Mouse (Mus musculus) CH12.LX (cell line): Measurements from ENCODE around the gene Cldn7.
A peak's percentile ranks its signal among the peaks of the same experiment; 100 is the strongest.

Source experiments
- CHD1 ChIP-seq: IDR thresholded peaks from 2 replicates; pipeline ENCODE4 v1.6.1; 2012; ENCODE audit warnings: low read depth, low read length, improper control_type of control experiment, inconsistent platforms
- CTCF ChIP-seq, 2 experiments: IDR thresholded peaks in 1 of 2; conservative IDR thresholded peaks in 1 of 2; 2 replicates each; pipeline ENCODE4 v1.5.1; 2011 to 2012; ENCODE audit warnings: low read depth in 2 of 2, low read length in 2 of 2, improper control_type of control experiment in 1 of 2, inconsistent platforms in 1 of 2, mild to moderate bottlenecking in 1 of 2, moderate library complexity in 1 of 2
- KAT2A ChIP-seq: IDR thresholded peaks from 2 replicates; pipeline ENCODE4 v1.6.1; 2012; ENCODE audit warnings: low read length, improper control_type of control experiment, inconsistent platforms; ENCODE audit not compliant: insufficient replicate concordance
- POLR2A ChIP-seq: IDR thresholded peaks from 2 replicates; pipeline ENCODE4 v1.6.1; 2011; ENCODE audit warnings: low read depth, mild to moderate bottlenecking, improper control_type of control experiment, low read length
- RAD21 ChIP-seq: IDR thresholded peaks from 2 replicates; pipeline ENCODE4 v1.6.1; 2011; ENCODE audit warnings: low read depth, mild to moderate bottlenecking, low read length, improper control_type of control experiment, moderate library complexity
- SIN3A ChIP-seq: IDR thresholded peaks from 2 replicates; pipeline ENCODE4 v1.6.1; 2012; ENCODE audit warnings: low read length, improper control_type of control experiment, inconsistent platforms
- ZC3H11A ChIP-seq: IDR thresholded peaks from 2 replicates; pipeline ENCODE4 v1.6.1; 2012; ENCODE audit warnings: low read depth, mild to moderate bottlenecking, inconsistent platforms, low read length, improper control_type of control experiment
- ZMIZ1 ChIP-seq: IDR thresholded peaks from 2 replicates; pipeline ENCODE4 v1.6.1; 2012; ENCODE audit warnings: low read depth, mild to moderate bottlenecking, inconsistent platforms, low read length, improper control_type of control experiment

GRCm38 (mm10) chr11:69990850-69991691, 26.5 kb downstream of the Cldn7 start, which contains the start of gene Gabarap:
- no peak; the same call in 1 of the 2 replicates for TF ChIP-seq ZMIZ1
- peak; percentile 98 for TF ChIP-seq KAT2A
- no peak for TF ChIP-seq ZC3H11A
- TF ChIP-seq RAD21 = no peak
- peak; percentile 70 for TF ChIP-seq POLR2A
- TF ChIP-seq CTCF (conservative IDR thresholded peaks at IDR 0.05 in 1 of 2, IDR thresholded peaks at IDR 0.05 in 1 of 2; ENCODE audit: low read depth in 2 of 2, low read length in 2 of 2) = no peak
- TF ChIP-seq CHD1 = no peak
- TF ChIP-seq SIN3A = peak; percentile 100
